Mouse (Mus musculus) adrenal gland, adult 2 months (tissue): ENCODE measurements around the gene Tgoln1. TPM values are rescaled to one million over a fixed set of nuclear protein-coding genes. Genes with fewer than 3 reads are reported as not detected.

Source experiments
- DNase-seq: peaks from one replicate; pipeline ENCODE4 v3.0.0; 2021
- polyA plus RNA-seq: library from polyadenylated mRNA; depleted of rRNA; stranded (reverse); fragments of >200 nt; gene quantifications from 2 replicates; pipeline ENCODE4 v1.2.3, GENCODE M21; 2012
- total RNA-seq, 2 experiments: library from RNA; stranded (reverse); gene quantifications; 2 replicates each; pipeline ENCODE4 v1.2.3; 2021

Gene Tgoln1
- total and polyA plus RNA-seq, 3 experiments = 46.0 to 274 (median 241) TPM

DNA sequence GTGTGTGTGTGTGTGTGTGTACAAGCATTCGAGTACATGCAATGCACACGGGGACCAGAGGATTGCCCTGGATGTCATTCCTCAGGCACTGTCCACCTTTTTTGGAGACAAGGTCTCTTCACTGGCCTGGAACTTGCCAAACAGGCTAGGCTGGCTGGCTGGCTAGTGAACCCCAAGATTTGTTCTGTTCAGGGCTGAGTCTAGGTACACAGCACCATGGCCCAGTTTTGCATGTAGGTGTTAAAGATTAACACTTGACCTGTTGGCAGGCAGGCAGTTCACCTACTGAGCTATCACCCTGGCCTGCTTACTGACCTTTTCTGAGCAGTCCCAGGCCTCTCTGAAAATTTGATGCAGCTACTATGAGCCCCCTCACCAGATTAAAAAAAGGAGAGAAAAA lies 13.6 kb upstream of the Tgoln1 start:
- DNase-seq = no peak

DNA sequence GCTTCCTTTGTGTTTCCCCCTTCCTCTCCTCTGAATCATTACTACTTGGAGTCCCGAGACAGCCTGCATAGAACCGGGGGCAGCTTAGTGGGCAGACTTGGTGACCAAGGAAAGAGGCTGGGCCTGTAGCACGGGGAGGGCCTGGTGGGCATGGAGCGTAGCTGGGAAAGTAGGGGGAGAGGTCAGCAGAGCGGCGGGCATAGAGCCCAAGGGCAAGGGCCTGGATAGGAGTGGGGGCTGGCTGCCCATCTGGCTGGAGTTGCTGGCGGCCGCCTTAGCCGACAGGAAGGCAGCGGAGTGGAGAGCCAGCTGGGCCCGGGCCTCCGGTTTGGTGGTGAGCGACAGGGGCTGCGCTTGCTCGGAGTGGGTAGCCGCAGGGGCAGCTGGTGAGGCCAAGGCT lies 10.5 kb upstream of the Tgoln1 start:
- DNase-seq = no peak

DNA sequence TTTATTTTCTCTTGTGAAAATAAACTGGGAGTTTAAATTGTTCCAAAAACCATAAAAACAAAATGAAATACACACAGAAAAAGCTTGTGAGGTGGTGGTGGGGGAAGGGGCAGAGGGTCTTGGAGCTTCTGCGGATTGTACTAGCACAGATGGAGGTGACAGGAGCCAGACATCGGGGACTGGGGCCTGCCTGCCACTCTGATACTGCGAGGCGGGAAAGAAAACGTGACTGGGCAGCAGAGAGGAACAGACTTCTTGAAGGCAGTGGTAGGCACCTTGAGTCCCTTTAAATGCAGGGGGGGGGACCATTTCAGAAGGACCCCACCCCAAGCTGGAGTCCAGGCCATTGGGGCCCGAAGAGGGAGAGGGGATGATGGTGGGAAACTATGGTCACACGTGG lies 9.6 kb upstream of the Tgoln1 start:
- DNase-seq = no peak

DNA sequence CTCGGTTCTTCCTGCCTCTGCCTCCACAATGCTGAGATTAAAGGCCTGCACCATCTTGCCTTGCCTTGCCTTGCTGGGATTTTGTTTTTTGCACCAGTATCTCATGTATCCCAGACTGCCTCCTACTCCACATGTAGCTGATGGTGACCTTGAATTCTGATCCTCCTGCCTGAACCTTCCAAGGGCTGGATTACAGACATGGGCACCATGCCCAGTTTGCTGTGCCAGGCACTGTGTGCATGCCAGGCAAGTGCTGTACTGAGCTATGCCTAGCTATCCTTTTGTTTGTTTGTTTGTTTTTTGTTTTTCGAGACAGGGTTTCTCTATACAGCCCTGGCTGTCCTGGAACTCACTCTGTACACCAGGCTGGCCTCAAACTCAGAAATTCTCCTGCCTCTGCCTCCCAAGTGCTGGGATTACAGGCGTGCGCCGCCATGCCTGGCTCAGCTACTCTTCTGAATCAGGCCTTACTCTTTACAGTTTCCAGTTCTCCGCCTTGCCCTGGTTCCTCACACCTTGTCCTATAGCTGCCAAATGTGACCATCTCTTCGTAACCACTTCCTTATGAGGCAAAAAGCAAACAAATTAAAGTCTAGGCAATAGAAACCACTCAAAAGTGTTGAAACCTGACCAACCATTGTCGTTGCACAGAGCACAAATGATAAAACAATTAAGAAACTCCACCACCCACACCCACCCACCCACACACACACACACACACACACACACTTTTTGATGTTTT lies 7.0 kb upstream of the Tgoln1 start:
- peak; percentile 87 for DNase-seq

DNA sequence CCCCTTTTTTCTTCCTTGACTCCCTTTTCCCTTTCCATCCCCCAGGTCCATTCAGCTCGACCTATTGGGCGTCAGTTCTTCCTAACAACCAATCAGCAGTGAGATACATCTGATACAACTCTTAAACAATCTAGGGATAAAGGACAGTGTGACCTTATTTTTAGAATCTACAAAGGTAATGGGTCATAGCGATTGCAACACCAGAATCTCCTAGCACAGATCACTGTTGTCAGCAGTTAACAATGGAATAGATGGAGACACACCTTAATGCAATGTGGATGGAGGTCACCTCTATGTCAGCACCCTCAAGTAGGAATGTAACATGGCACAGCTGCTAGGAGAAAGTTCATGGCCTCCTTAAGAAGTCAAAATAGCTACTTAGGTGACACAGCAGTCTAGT lies 6.1 kb upstream of the Tgoln1 start:
- no peak for DNase-seq

DNA sequence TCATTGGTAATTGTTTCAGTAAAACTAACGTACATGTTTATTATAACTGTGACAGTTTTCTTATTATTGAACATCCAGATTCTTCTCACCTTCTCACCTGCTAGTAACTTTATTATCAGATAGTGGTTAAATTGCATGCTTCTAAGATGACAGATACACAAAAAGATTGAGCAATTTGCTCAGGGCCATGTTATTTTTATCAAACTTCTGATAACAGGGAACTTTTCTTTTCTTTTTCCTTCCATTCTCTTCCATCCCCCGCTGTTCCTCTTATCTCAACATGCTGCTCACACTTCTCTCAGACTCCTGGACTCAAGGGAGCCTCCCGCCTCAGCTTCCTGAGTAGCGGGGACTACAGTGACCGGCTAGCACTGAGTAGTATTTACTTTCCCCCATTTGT lies 4.1 kb upstream of the Tgoln1 start:
- DNase-seq = no peak

DNA sequence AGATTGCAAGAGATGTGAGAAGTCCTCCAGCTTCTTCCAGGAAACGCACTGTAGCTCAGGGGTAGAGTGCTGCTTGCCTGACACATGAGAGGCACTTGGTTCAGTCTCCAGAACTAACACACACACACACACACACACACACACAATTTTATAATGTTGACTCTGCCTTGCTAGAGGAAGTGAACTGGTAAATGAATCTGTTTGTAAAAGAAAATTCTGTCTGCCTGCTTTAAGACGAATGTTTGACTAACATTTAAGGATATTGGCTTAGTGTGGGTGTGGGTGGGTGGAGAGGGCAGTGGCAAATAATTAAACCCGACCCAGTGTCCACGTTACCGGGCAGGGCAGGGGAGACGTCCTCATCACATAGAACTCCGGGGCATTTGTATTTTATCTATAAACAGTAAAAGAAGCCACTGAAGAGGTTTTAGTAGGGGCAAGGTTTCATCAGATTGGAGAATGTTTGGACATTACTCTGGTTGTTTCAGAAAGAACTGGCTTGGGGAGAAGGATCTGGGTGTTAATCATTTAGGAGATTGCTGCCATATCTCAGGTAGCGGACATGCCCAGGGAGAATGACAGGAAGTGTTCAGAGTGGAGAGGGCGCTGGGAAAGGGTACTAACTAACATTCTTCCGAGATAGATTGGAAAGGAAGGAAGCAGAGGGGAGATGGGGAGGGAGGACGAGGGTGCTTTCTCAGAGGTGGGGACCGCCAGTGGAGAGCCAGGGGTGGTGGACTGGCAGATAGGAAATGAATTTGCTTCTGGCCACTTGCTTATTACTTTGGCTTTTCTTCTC lies 3.1 kb upstream of the Tgoln1 start:
- DNase-seq = no peak

DNA sequence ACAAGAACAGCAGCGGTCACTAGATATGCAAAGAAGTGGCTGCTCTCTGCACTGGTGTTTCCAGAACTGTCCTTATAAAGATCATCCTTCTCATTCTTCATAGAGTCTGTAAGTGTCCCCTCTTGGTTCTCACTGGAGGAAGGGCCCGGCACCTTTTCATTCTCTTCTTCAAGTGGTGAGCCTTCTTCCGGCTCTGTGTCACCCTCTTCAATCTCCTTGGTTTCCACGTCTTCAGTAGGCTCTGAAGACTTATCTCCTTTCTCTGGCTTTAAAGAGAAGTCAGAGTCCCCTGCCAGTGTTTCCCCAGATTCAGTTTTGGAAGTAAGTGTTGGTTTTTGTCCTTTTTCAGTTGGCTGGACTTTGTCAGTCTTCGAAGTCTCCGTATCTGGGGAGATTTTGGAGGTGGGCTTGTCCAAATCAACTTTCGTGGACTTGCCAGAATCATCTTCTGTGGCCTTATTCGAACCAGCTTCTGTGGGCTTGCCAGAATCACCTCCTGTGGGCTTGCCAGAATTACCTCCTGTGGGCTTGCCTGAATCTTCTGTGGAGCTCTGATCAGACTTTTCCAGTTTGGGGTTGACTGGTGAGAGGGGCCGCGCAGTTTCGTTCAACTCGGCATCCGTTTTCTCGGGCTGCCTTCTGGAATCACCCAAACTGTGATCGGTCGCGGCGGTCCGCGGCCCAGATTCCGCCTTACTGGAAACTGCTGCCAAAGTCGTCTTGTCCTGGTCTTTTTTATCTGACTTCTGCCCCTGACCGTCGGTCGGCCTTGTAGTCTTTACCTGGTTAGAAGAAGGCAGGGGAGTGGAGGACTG lies 1.0 kb downstream of the Tgoln1 start:
- no peak for DNase-seq

DNA sequence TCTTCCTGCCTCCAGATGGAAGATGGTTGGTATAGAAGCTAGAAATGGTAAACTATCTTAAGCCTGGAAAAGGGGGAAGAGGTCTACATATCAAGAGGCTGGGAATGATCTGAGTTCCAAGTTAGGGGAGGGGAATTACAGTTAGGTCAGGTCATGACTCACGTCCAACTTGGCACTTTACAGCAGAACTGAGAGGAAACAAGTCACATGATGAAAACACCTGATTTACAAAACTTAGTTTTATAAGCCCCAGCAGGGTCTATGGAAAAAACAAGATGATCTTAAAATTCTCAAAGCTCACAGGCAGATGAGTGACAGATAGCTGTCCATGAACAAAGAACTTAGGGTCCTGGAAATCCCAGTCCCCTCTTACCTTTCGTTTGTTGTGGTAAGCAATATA lies 1.6 kb downstream of the Tgoln1 start:
- DNase-seq = no peak

DNA sequence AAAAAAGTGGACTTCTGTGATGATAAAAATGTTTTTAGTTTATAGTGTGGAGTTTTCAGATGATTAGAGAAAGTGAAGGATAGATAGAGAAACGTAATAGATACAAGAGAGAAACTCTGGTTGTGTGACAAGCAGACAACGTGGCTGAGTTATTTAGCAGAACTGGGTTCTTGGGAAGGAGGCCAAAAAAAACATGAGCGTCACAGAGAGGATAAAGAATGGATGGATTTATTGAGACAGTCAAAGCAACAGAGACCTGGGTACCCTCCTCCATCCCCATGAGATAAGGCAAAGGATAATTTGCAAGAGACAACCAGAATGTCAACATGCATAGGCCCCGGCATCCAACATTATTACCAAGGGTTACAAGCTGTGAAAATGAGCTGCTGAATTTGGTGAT lies 6.5 kb downstream of the Tgoln1 start:
- peak; percentile 57 for DNase-seq

DNA sequence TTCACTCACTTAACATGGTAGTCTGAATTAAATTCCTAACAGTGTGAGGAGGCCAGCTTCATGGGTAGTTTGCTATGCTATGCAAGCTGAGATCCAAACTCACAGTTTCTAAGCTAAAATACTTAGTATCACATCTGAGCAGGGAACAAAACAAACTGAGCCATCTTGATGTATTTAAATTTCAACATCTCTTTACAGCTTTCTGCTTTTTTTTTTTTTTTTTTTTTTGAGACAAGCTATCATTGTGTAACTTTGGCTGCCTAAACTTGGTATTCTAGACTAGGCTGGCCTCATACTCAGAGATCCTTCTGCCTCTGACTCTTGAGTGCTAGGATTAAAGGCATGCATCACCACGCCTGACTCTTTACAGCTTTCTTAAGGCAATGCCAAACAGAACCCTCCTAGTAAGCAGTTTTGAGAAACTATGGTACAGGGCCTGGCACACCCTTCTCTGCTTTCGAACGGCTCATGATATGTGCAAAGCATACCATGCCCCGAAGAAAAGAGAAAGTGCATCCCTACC lies 8.1 kb downstream of the Tgoln1 start:
- no peak for DNase-seq

DNA sequence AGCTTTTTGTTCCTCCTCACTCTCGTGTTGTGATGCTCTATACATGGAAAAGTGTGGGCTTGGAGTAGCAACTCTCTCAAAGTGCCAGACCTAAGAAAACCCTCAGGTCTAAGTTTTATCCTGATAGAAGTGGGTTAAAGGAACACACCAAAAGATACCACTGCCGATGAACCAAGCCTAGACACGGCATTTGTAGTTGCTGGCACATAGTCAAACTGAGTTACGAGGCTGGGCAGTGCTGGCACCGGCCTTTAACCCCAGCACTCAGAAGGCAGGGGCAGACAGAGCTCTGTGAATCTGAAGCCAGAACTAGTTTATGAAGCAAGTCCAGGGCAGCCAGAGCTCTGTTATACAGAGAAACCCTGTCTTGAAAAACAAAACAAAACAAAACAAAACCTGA lies 9.1 kb downstream of the Tgoln1 start:
- peak; percentile 40 for DNase-seq

DNA sequence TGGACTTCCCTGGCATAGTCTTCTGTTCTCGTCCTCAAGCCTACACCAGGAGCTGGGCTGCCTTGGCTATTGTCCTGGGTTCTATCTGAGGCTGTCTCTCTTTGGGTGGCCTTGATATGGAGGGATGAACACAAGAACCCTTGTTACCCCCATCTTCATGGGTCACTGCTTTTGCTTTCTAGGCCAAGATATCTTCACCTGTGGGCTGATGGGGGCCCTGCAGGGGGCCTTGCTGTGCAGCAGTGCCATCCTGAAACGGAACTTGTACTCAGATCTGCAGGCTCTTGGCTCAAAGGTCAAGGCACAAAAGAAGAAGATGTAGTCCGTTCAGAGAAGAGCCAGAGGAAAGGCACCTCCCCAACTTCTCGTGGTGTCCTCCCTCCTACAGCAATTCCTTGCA lies 9.7 kb downstream of the Tgoln1 start:
- DNase-seq = no peak

DNA sequence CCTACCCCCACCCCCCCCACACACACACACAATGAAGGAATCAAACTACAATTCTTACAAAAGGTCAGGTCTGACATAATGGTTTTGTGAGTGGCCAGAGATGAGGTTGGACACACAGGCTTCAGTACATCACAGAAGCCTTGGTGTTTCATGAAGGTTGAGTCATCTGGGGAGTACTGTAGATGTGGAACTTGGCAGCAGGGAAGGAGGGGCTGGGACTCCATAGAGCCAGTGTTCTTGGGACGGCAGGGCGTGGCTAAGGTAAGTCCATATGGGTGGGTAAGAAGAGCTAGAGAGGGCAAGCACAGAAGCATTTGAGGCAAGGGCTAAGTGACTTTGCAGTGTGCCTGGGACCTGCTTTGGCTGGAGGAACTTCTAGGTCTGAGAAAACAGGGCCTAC lies 12.7 kb downstream of the Tgoln1 start:
- peak; percentile 42 for DNase-seq

DNA sequence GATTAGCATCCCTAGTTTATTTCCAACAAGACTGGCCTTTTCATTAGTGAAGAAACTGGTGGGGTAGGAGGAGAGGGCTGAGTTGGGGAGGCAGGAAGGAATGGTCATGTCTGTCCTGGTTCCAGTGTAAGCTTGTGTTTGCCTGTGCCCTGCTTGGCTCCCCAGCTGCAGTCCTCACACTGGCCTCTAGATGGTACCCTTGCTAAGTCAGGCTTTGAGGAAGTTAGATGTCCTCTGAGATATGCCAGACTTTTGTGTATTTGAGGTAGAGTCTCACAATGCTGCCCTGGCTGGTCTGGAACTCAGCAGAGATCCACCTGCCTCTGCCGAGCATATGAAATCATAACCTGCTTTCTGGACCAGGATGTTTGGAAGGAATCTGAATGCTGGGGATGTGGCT lies 15.1 kb downstream of the Tgoln1 start:
- DNase-seq = peak; percentile 89

DNA sequence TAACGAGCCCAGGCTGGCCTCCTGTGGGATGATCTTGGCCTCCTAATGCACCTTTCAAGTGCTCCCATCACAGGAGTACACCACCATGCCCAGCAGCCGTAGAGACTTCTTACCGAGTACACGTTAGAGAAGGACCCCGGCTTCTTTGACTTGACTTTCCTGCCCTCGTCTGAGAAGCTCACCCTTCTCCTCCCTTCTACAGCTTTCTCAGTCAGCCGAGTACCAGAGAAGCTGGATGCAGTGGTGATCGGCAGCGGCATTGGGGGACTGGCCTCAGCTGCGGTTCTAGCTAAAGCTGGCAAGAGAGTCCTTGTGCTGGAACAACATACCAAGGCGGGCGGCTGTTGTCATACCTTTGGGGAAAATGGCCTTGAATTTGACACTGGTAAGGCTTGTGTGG lies 16.0 kb downstream of the Tgoln1 start:
- DNase-seq = peak; percentile 24

DNA sequence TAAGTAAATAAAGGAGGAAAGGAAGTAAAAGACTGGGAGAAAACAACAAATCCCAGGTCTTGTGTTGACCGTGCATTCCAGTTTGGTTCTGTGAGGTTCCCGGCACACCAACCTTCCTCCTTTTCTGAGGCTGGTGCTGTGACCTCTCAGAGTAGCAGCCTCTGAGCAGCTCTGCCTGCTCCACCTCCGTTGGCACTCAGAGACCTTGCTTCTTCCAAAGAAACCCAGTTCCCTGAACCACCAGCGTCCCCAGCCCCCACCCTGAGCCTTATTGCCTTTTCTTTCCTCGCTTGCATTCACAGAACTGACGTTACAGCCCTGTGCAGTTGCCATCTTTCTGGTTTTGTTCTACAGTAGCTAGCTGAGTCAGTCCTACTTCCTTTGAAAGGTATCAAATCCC lies 16.6 kb downstream of the Tgoln1 start:
- peak; percentile 46 for DNase-seq

DNA sequence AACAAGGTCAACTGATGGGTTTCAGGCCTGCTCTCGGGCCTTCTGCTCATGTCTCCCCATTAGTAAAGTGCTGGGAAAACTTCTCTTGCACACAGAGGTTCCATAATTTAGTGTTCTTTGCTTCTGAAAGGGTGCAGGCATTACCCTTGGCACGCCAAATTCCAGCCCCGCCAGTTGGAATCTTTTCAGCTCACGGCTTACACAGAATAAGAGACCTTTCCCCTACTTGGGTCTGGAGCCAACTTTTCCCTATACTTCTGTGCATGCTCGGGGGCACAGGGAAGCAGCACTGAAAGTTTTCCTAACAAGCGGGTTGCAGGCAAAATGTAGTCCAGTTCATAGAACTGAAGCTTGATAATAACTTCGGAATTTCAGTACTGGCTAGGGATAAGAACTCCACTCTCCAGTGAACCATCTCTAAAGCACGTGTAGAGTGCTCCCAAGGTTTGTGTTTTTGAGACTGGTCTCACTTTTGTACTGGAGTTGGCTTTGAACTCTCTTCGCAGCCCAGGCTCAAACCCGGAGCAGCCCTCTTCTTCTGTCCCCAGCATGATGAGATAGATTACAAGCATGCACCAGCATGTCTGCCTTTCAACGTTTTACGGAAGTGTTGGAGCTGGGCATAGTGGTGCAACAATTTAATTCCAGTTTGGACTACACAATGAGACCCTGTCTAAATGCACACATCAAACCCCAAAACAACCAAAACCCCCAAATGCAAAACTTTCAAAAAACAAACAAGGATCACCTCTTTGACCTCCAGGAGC lies 17.8 kb downstream of the Tgoln1 start:
- DNase-seq = peak; percentile 74

DNA sequence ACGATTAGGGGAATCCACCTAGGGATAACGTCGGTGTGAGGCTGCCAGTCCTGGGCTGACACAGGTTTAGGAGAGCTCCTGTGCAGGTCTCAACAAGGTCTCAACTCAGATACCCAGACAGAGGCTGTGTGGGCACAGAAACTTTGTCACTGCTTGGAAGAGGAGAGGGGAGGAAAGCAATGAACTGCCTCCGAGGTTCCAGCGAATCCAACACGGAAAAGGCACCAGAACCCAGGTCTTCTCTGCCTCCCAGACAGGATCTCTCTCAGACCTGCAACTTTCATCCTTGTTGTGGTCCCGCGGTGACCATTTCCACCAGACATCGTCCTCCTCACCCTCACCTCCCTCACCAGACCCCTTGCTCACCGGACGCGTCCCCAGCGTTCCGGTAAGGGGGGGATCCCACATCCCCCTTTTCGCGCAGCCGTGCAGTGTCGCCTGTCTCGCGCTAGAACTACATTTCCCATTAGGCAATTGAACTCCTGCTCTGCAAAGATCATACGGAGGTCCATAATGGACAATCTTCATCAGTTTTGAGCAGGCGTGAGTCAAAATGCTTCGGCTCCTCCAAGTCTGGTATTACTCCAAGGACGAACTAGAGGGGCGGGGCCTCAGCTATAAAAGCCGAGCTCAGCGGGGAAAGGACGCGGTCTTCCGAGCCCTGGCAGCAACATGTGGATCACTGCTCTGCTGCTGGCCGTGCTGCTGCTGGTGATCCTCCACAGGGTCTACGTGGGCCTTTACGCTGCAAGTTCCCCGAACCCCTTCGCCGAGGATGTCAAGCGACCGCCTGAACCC lies 18.6 kb downstream of the Tgoln1 start, which contains the start of the genes Elmod3 and Retsat:
Elmod3 (minus strand) TSS at position 458 of the 798 bp plus-strand sequence.
Retsat (plus strand) TSS at position 520 of the 798 bp plus-strand sequence.
- peak; percentile 97 for DNase-seq

DNA sequence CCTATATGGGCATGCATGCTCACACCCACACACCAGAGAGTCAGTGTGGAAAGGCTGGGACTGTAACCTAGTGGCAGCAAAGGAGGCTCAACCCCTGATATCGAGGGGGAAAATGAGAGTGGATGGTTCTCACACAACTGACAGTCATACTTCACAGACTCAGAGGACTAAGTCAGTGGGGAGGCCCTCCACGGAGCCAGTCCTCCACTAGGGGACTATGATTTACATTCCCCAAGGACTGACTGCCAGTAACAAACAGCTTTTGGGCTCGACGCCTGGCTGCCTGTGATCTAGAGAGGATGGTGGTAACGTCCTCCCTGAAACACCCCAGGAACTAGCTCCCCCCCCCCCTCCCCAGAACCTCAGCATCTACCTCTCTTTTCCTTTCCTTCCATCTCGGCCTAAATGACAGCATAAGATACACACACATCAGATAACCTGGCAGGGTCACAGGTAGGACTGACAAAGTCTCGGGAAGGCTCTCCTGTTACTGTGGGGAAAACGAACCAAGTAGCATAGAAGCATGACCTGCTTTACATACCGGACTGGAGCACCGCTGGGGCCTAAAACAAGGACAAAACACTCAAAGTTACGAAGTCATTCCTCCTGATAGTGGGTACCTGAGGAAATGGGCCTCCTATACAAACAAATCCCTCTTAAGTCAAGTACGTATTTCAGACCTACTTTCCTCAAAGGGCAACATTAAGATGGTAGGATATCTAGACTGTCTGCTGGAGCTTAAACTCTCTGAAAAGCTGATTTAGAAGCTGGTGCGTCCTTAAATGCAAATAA lies 19.5 kb downstream of the Tgoln1 start:
- peak; percentile 39 for DNase-seq
